Mouse (Mus musculus) C2C12 (cell line): ENCODE results near the gene Ngef. TPM values are rescaled to one million over a fixed set of nuclear protein-coding genes. Genes with fewer than 3 reads are reported as not detected.
"Not testable (repeated sequence)": the region's sequence is repeated elsewhere in the genome, so short reads cannot be mapped to it uniquely, and the experiment has no call there.

Source experiments
- H3K27me3 ChIP-seq: one replicate; pipeline ENCODE4 v1.6.1; 2011; ENCODE audit not compliant: control insufficient read depth, insufficient read depth, insufficient read length
- H3K36me3 ChIP-seq: one replicate; pipeline ENCODE4 v1.6.1; 2011; ENCODE audit not compliant: control insufficient read depth, insufficient read depth
- H3K4me3 ChIP-seq: one replicate; pipeline ENCODE4 v1.5.1; 2011; ENCODE audit warnings: mild to moderate bottlenecking, control low read depth; ENCODE audit not compliant: poor library complexity, insufficient read depth, severe bottlenecking
- H3K79me2 ChIP-seq: one replicate; pipeline ENCODE4 v1.6.1; 2011; ENCODE audit not compliant: control insufficient read depth, insufficient read depth
- H3K79me3 ChIP-seq: one replicate; pipeline ENCODE4 v1.6.1; 2011; ENCODE audit warnings: low read depth, control low read depth
- H3ac ChIP-seq: one replicate; pipeline ENCODE3; 2011; ENCODE audit warnings: low read depth; ENCODE audit not compliant: control insufficient read depth, insufficient read length
- CEBPB ChIP-seq: IDR thresholded peaks from one replicate; pipeline ENCODE4 v1.6.1; 2011; ENCODE audit warnings: low read depth, mild to moderate bottlenecking, control low read depth, moderate library complexity
- CTCF ChIP-seq: IDR thresholded peaks from one replicate; pipeline ENCODE4 v1.5.1; 2011; ENCODE audit not compliant: control insufficient read depth, insufficient read depth, insufficient read length
- FOSL1 ChIP-seq: IDR thresholded peaks from one replicate; pipeline ENCODE4 v1.8.0; 2011; ENCODE audit warnings: mild to moderate bottlenecking, low read length; ENCODE audit not compliant: poor library complexity, insufficient read depth, severe bottlenecking
- MAX ChIP-seq: IDR thresholded peaks from one replicate; pipeline ENCODE4 v1.6.1; 2011; ENCODE audit warnings: mild to moderate bottlenecking, control low read depth
- MYOD1 ChIP-seq: IDR thresholded peaks from one replicate; pipeline ENCODE4 v1.6.1; 2011; ENCODE audit warnings: low read depth; ENCODE audit not compliant: control insufficient read depth, insufficient read length
- MYOG ChIP-seq: IDR thresholded peaks from one replicate; pipeline ENCODE4 v1.6.1; 2011; ENCODE audit not compliant: control insufficient read depth, insufficient read length; ENCODE audit errors: extremely low read depth
- USF1 ChIP-seq: IDR thresholded peaks from one replicate; pipeline ENCODE4 v1.6.1; 2011; ENCODE audit warnings: low read depth, mild to moderate bottlenecking, control low read depth, moderate library complexity
- polyA plus RNA-seq: library from polyadenylated mRNA; unstranded; fragments of >200 nt; fragmentation: generic; extraction: Trizol; gene quantifications from one replicate; pipeline ENCODE4 v1.2.1, GENCODE M21; 2012; ENCODE audit warnings: missing spikeins

The Ngef gene
- polyA plus RNA-seq, 1 experiment: 15.6 TPM

DNA sequence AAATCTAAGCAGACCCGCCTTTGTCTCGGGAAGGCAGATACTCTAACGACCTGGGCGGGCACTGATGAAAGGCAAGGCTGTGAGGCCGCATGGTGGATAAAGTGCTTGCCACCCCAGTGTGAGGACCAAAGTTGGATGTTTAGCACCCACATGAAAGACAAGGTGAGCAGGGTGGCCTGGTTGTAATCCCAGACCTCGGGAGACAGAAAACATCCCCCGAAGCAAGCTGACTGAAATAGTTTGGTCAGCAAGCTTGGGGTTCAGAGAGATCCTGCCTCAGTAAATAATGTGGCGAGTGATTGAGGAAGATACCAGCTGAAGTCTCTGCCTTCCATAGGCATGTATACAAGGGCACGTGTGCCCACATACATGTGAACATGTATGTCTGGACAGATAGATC lies 106.2 kb downstream of the Ngef start:
- Histone ChIP-seq H3K79me2 (no peaks in the 10 kb centered on the region), H3ac (no peak overlapping the region), H3K79me3 (no peaks in the 10 kb centered on the region), H3K36me3 (no peaks in the 10 kb centered on the region), H3K4me3 (no peak overlapping the region), H3K27me3 (no peaks in the 10 kb centered on the region)
- TF ChIP-seq FOSL1 (no peak), CEBPB (no peak), MYOG (no peak), MAX (no peak), USF1 (no peak), MYOD1 (no peak), CTCF (no peak)

DNA sequence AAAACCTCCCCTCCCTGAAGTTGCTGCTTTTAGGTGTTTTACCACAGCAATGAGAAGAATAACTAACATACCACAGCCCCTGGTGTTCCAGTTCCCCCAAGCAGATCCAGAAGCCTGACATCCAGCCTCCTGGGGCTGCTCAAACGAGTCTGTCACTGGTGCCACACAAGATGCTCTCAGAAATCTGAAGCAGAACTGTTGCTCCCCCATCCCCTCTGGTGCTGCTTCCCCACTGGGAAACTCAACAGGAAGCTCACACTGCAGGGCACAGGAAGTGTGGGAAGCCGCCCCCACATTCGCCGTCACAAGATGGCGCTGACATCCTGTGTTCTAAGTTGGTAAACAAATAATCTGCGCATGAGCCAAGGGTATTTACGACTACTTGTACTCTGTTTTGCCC lies 113.8 kb downstream of the Ngef start:
- not testable (repeated sequence) for H3K36me3 ChIP-seq, H3K79me3 ChIP-seq, H3K79me2 ChIP-seq, H3ac ChIP-seq, H3K4me3 ChIP-seq, H3K27me3 ChIP-seq

DNA sequence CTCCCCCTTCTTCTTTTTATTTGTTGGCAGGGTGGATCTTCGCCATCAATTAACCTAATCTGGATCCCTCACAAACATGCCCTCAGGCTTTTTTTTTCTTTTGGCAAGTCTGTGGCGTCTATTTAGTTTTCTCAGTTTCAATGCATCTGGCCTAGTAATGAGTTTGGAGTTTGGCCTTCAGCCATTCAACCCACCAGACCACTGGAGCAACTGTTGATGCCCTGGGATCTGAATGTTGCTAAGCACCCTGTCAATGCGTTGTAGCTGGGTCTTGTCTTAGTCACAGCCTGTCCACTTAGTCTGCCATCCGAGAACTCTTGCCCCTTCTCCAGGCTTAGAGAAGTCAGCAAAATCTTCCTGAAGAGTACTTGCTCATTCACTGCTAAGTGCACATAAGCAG lies 115.6 kb downstream of the Ngef start:
- H3ac ChIP-seq: no peak overlapping the region

DNA sequence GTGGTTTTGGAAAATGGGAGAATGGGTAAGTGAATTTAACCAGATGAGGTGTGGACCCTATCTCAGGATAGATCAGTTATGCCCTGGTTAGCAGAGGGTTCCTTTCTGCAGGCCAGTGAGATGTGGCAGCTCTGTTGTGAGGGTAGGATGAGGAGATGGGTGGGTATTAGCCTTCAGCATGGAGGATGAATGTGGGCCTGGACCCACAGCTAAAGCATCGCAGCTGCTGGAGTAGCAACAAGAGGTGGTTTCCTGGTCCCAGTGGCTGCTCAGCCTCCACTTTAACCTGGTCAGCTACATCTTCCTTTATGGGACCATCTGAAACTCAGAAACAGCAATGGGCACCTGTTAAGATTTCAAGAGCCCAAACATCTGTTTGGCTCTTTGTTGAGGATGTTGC lies 117.2 kb downstream of the Ngef start:
- TF ChIP-seq MYOG (no peak), MYOD1 (no peak), MAX (no peak), FOSL1 (no peak), USF1 (no peak), CTCF (no peak), CEBPB (no peak)
- no peak overlapping the region for H3ac ChIP-seq
- no peaks in the 10 kb centered on the region for H3K79me3 ChIP-seq
- no peak overlapping the region for H3K4me3 ChIP-seq
- H3K27me3 ChIP-seq: no peaks in the 10 kb centered on the region
- no peaks in the 10 kb centered on the region for H3K79me2 ChIP-seq
- no peaks in the 10 kb centered on the region for H3K36me3 ChIP-seq

More for the DNA sequence above, 115.6 kb downstream of the Ngef start:
- Histone ChIP-seq H3K27me3 (no peaks in the 10 kb centered on the region), H3K79me2 (no peaks in the 10 kb centered on the region), H3K36me3 (no peaks in the 10 kb centered on the region), H3K79me3 (no peaks in the 10 kb centered on the region), H3K4me3 (no peak overlapping the region)
- TF ChIP-seq MAX (no peak), USF1 (no peak), MYOG (no peak), CTCF (no peak), FOSL1 (no peak), MYOD1 (no peak), CEBPB (no peak)

DNA sequence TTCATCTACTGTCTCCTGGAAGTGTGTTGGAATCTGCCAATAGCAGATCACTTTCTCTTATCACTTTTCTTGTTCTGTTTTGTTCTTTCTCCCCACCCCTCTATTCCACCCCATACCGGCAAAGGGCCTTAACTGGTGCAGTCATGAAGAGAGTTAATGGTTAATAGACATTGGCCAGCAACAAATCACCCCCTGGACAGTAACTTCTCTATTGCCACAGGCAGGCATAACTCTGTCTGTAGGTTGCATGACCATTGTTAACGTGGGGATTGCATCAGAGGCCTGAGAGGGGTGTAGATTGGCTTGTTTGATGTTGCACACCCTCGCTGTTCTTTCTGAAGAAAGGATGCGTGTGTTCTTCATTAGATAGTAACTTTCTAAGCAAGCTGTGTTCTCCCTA lies 124.2 kb downstream of the Ngef start:
- Histone ChIP-seq H3K4me3 (no peak overlapping the region), H3K27me3 (no peaks in the 10 kb centered on the region), H3K79me3 (no peaks in the 10 kb centered on the region), H3ac (no peak overlapping the region), H3K79me2 (no peaks in the 10 kb centered on the region), H3K36me3 (peaks cover 62% of the 10 kb centered on the region)
- TF ChIP-seq MYOD1: no peak
- no peak for TF ChIP-seq CTCF
- no peak for TF ChIP-seq FOSL1
- no peak for TF ChIP-seq CEBPB
- no peak for TF ChIP-seq USF1
- TF ChIP-seq MAX: no peak
- TF ChIP-seq MYOG: no peak

DNA sequence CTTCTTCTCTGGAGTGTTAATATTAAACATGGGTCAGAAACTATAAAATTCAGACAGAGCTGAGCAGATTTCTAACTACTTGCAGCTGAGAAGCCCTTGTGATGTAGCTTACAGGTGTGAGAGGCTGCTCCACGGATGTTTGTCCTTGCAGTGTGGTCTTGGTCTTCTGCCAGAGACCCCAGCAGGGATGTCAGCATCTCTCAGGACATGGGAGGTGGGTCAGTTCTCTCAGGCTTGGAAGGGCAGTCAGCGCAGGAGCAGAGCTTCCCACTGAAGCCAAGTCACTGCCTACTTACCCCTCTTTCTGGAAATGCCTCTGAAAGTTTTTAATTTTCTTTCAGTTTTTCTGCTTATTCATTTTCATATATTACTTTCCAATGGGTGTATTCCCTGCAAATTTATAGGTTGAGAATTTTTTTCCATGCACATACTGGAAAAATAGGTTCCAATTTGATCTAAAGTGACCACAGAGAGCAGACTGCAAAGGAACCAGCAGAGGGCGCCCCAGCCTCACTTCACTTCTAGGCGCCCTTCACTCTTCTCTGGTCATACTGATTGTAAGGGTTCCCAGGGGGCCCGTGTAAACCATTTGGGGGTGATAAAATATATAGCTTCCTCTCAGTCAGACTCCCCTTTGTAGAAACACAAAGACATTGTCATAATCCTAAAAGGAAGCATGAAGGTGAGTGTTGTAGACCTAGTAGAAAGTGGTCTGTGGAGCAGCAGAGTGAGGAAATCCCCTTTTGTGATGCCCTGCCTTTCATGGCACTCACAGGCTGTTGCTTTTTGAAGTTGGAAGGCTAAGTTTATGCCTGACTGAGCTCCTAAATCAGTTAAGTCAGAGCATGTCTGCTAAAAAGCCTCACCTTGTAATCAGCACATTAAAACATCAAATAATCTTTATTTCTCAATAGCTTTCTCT lies 126.2 kb downstream of the Ngef start:
- Histone ChIP-seq H3K79me3 (no peaks in the 10 kb centered on the region), H3ac (no peak overlapping the region), H3K36me3 (peaks cover 81% of the 10 kb centered on the region), H3K79me2 (no peaks in the 10 kb centered on the region), H3K27me3 (no peaks in the 10 kb centered on the region), H3K4me3 (no peak overlapping the region)
- TF ChIP-seq CTCF (peak; percentile 57), USF1 (no peak)
